Mouse (Mus musculus): ENCODE data around the gene Tex19.1. TPM values are rescaled to one million over a fixed set of nuclear protein-coding genes. Genes with fewer than 3 reads are reported as not detected.
A peak's percentile ranks its signal among the peaks of the same experiment; 100 is the strongest.
"Not testable (repeated sequence)": the region's sequence is repeated elsewhere in the genome, so short reads cannot be mapped to it uniquely, and the experiment has no call there.

Gene Tex19.1
- not detected in 2 replicates for polyA plus RNA-seq (2015; fragmentation: Nextera tagmentation; extraction: Ambion mirVana)

- DNase-seq (ENCODE audit: low spot score) = peak; percentile 6
Observed at GRCm38 (mm10) chr11:121145865-121146264, at the start of gene Tex19.1. Gene Tex19.1 (plus strand): TSS chr11:121146143.

- no peak for DNase-seq (ENCODE audit: low spot score)
Observed at GRCm38 (mm10) chr11:121099762-121100161, 46.2 kb upstream of the Tex19.1 start.

DNA sequence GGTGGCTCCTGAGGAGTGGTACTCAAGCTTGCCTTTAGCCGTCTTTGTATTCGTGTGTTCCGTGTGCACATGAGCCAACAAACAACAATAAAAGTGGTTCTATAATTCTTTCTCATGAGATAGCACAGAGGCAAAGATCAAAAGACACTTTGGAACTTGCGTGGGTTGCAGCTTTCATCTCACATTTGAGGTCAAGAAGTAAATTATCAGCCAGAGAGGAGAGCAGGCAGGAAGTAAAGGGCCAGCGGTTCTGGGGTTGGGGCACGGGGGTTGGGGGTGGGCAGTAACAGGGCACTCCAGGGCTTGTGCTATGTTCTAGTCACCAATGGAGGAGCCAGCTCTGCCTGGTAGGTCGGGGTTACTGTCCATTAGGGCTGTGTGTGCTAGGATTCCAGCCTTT lies 45.3 kb upstream of the Tex19.1 start:
- no peak for DNase-seq (ENCODE audit: low spot score)

- DNase-seq (ENCODE audit: low spot score) = no peak
Observed at GRCm38 (mm10) chr11:121101124-121101805, 44.7 kb upstream of the Tex19.1 start.

DNA sequence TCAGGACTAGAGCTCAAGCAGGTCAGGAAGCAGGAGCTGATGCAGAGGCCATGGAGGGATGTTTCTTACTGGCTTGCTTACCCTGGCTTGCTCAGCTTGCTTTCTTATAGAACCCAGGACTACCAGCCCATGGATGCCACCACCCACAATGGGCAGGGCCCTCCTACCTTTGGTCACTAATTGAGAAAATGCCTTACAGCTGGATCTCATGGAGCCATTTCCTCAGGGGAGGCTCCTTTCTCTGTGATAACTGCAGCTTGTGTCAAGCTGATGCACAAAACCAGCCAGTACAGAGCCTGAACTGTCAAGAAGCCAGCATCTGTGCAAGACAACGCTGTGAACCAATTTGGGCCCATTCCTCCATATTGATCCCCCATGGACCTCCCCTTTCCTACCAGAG lies 38.7 kb upstream of the Tex19.1 start:
- not testable (repeated sequence) for DNase-seq (ENCODE audit: low spot score)

DNA sequence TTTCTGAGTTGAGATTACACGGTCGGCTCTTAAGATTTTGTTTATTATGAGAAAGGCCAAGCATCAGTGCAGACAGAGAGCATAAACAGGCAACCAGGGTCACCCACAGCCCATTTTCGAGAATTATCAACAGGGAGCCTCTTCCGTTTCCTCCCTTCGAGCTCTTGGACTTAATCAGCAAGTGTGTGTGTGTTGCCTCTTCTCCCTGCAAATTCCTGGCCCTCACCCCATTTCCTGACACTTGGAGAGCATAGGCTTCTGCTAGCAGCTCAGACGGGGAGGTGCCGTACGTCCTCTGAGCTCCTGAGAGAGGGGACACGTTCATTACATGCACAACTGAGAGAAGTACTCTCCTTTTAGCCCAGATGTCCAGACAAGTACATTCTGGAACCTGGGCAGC lies 37.9 kb upstream of the Tex19.1 start:
- no peak for DNase-seq (ENCODE audit: low spot score)

GRCm38 (mm10) chr11:121109986-121110385 lies 36.0 kb upstream of the Tex19.1 start:
- no peak for DNase-seq (ENCODE audit: low spot score)

GRCm38 (mm10) chr11:121111051-121111450 lies 34.9 kb upstream of the Tex19.1 start:
- no peak for DNase-seq (ENCODE audit: low spot score)

- no peak for DNase-seq (ENCODE audit: low spot score)
Observed at GRCm38 (mm10) chr11:121111601-121112000, 34.3 kb upstream of the Tex19.1 start.

DNA sequence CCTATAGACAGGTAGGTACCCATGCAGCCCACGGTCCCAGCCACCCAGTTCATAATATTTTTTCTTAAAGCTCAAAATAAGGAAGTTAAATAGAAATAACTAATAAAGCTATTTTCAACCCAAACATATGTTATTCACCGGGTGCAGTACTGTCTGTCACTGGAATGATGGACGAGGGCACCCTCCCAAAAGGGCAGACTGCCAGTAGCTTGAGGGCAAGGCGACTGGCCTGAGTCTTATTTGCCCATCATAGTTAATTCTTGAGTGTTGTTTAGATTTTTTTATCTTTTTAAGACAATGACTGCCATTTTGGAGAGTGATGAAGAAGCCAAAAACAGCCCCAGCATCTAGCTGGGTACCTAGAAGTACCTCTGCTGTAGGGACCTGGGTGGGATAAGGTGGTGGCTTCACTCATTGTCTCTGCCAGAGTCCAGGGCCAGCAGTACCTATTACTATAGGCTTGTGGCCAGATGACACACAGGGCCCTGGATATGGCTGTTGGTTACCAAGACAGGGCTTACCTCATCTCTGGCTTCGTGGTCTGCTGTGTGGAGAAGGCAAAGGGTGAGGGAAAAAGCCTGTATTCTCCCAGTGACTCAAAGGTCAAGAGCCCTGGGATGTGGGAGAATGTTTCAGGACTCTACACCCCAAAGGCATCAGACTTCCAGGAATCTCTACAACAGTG lies 33.7 kb upstream of the Tex19.1 start:
- no peak for DNase-seq (ENCODE audit: low spot score)

- DNase-seq (ENCODE audit: low spot score) = no peak
Observed at GRCm38 (mm10) chr11:121118106-121118505, 27.8 kb upstream of the Tex19.1 start.

DNA sequence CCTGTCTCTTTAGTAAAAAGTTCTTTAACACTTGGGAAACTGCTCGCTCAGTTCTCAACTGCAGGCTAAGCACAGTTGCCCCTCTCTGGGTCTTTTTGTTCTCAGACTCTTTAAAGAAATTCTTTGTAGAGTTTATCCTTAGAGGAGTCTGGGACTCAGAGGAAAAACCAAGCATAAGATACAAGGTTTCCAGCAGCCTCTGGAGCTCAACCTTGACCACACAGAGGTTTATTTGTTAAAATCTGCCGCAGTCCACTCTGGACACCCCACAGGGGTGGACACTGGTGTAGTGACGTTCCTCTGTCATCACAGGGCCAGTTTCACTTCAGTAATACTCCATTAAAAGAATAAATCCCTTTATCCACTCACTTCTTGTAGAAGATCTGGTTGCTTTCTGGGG lies 27.4 kb upstream of the Tex19.1 start, which contains the start of gene Tex19.2:
Gene Tex19.2 (minus strand): TSS at position 101 of the 400 bp plus-strand sequence.
- no peak for DNase-seq (ENCODE audit: low spot score)

GRCm38 (mm10) chr11:121121151-121121550 lies 24.8 kb upstream of the Tex19.1 start:
- DNase-seq (ENCODE audit: low spot score) = no peak

DNA sequence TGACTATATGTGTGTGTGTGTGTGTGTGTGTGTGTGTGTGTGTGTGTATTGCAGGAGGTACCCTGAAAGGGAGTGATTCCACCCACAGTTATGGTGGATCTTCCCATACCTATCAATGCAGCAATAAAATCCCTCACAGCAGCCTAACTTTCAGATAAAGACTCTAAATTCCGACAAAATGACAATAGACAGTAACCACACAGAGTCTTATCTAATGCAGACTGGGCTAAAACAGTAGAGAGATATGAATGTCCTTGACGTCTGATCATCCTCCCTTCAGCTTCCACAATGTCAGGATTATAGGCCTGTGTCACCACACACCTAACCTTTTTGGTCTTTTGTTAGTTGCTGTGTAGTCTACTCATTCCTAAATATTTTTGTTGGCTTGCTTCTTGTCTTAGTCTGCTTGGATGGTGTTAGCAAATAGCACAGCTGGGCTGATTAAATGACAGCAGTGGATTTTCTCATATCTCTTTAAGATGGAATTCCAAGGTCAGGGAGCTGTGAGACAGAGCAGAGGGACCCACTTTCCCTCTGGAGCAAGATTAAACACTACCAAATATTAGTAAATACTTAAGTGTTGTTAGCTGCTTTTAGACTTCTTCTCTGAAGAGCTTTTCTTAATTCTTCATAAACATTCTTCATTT lies 23.8 kb upstream of the Tex19.1 start:
- DNase-seq (ENCODE audit: low spot score) = no peak

DNA sequence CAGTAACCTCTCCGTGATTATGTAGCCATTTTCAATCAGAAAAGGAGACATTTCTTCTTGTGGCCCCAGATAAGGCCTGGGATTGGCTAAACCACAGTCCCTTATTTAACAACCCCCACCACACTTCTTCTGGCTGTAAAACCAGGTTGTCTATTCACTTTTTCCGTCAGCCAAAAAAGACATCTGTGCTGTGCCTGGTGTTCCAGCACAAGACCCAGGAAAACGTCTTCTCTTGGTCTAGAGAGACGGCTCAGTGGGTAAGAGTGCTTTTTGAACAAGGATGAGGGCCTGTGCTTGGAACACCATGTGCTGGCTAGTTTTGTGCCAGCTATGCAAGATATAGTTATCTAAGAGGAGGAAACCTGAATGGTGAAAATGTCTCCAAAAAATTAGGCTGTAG lies 22.5 kb upstream of the Tex19.1 start:
- no peak for DNase-seq (ENCODE audit: low spot score)

GRCm38 (mm10) chr11:121125522-121126172 lies 20.3 kb upstream of the Tex19.1 start:
- DNase-seq (ENCODE audit: low spot score) = no peak

GRCm38 (mm10) chr11:121126395-121126794 lies 19.5 kb upstream of the Tex19.1 start:
- peak; percentile 26 for DNase-seq (ENCODE audit: low spot score)

GRCm38 (mm10) chr11:121127441-121127840 lies 18.5 kb upstream of the Tex19.1 start:
- no peak for DNase-seq (ENCODE audit: low spot score)

- no peak for DNase-seq (ENCODE audit: low spot score)
Observed at GRCm38 (mm10) chr11:121129616-121130015, 16.3 kb upstream of the Tex19.1 start.

DNA sequence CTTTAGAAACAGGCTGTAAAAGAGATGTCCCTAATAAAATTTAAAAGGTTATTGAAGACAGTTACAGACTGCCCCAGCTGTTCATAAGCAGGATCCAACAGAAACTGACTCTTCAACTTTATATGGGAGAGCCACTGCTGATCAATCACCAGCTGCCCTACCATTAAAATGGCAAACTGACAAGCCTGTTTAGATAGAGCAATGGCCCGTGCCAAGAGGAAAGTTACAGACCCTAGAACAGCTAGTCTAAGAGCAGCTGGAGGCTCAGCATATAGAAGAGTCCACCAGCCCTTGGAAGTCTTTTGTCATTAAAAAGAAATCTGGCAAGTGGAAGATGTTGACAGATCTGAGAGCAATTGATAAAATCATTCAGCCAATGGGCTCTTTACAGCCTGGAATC lies 11.3 kb upstream of the Tex19.1 start:
- no peak for DNase-seq (ENCODE audit: low spot score)

- no peak for DNase-seq (ENCODE audit: low spot score)
Observed at GRCm38 (mm10) chr11:121137682-121138081, 8.3 kb upstream of the Tex19.1 start.

GRCm38 (mm10) chr11:121138732-121139131 lies 7.2 kb upstream of the Tex19.1 start:
- no peak for DNase-seq (ENCODE audit: low spot score)

Data from thymus, postnatal 0 days (tissue).